In the genomic region with DNA sequence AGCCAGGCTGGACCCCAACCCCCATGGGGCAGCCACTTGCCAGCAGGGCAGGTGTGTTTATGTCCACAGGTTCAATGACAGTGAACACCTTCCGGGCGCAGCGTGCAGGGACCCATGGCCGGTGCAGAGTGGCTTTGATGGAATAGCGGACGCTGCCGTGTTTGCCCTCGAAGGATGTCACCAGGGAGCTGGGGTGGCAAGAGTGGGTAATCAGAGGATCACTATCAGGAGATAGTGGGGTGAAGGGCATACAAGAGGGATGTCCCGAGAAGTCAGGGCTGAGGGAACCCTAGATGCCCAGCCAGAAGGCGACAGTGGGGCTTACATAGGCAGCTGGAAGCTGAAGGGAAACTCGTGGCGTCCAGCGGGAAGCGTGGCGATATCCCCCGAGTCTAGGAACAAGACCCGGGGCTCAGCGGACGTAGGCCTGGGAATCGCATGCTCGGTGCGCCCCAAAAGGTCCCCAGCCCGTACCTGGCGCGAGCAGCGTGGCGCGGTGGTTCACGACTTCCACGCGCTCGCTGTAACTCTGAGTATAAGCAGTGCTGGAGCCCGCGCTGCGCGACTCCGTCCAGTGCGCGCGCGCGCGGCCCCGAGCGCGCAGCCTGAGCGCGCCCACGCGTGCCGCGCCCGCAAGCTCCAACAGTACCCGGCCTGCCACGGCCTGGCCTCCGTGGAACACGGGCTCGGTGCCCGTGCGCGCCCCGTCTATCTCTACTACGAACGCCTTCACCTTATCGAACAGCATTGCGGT, we compare ENCODE assay signal across 8 mouse cellular contexts. TPM values are rescaled to one million over a fixed set of nuclear protein-coding genes. Genes with fewer than 3 reads are reported as not detected.
A peak's percentile ranks its signal among the peaks of the same experiment; 100 is the strongest.
DNase-seq lines count a peak whose midpoint lies in the region; ATAC-seq and TF ChIP-seq lines count a peak whose summit lies in the region.

No protein-coding gene starts in this region.

- H3K27me3 ChIP-seq in thymus, adult 2 months (ENCODE audit: control insufficient read depth, insufficient read depth, low read length), result no peaks in the 10 kb centered on the region
- peaks cover 8% of the 10 kb centered on the region; the same call in 1 of the 2 replicates for H3K27me3 ChIP-seq in heart, embryonic 15.5 days
- no peaks in the 10 kb centered on the region for H3K27me3 ChIP-seq in liver, embryonic 15.5 days
- no peaks in the 10 kb centered on the region for H3K27me3 ChIP-seq in stomach, embryonic 14.5 days (ENCODE audit: control insufficient read depth, insufficient read depth, low read length)

- peak overlapping the region; percentile 83 for H3K27ac ChIP-seq in thymus, adult 2 months (ENCODE audit: control insufficient read depth, insufficient read depth, low read length)
- peak overlapping the region; percentile 85 for H3K27ac ChIP-seq in heart, embryonic 15.5 days
- peak overlapping the region; percentile 98 for H3K27ac ChIP-seq in liver, embryonic 15.5 days (replicated peaks)
- peak overlapping the region; percentile 88; the same call in 1 of the 2 replicates for H3K27ac ChIP-seq in stomach, embryonic 14.5 days (ENCODE audit: low read length)

- TF ChIP-seq POLR2A in thymus, adult 2 months (IDR thresholded peaks at IDR 0.05; ENCODE audit: control insufficient read depth, extremely low read depth, insufficient read depth, low read length, poor library complexity), result no peak

- ATAC-seq in heart, embryonic 15.5 days (replicated peaks; ENCODE audit: insufficient number of reproducible peaks, insufficient read depth, low FRiP score, low read depth), result peak; percentile 11
- ATAC-seq in liver, embryonic 15.5 days (ENCODE audit: insufficient read depth), result peak; percentile 35
- ATAC-seq in stomach, embryonic 14.5 days (ENCODE audit: insufficient number of reproducible peaks, insufficient read depth, low FRiP score, low read depth), result peak; percentile 10

- H3K4me3 ChIP-seq in thymus, adult 2 months (ENCODE audit: control insufficient read depth, insufficient read depth, low read length), result peak overlapping the region; percentile 73
- H3K4me3 ChIP-seq in heart, embryonic 15.5 days, result peak overlapping the region; percentile 63
- H3K4me3 ChIP-seq in liver, embryonic 15.5 days (replicated peaks), result peak overlapping the region; percentile 84
- peak overlapping the region; percentile 51 for H3K4me3 ChIP-seq in stomach, embryonic 14.5 days (ENCODE audit: low read depth, low read length)

- intact Hi-C loops in left cerebral cortex, postnatal 4 days (cut with DNase I), result no loop called here

- no peaks in the 10 kb centered on the region for H3K9me3 ChIP-seq in heart, embryonic 15.5 days (replicated peaks)
- H3K9me3 ChIP-seq in liver, embryonic 15.5 days (replicated peaks), result no peaks in the 10 kb centered on the region
- H3K9me3 ChIP-seq in stomach, embryonic 14.5 days (ENCODE audit: control insufficient read depth, low read depth, low read length), result no peaks in the 10 kb centered on the region

- peaks cover 17% of the 10 kb centered on the region for H3K4me1 ChIP-seq in thymus, adult 2 months (replicated peaks; ENCODE audit: control insufficient read depth, insufficient read depth, low read length)
- peaks cover 15% of the 10 kb centered on the region for H3K4me1 ChIP-seq in heart, embryonic 15.5 days (replicated peaks)
- peaks cover 90% of the 10 kb centered on the region for H3K4me1 ChIP-seq in liver, embryonic 15.5 days (replicated peaks)
- H3K4me1 ChIP-seq in stomach, embryonic 14.5 days (ENCODE audit: control insufficient read depth, insufficient read depth, low read length), result peaks cover 5% of the 10 kb centered on the region; the same call in 1 of the 2 replicates

- H3K9ac ChIP-seq in heart, embryonic 15.5 days, result peak overlapping the region; percentile 84
- H3K9ac ChIP-seq in liver, embryonic 15.5 days, result peak overlapping the region; percentile 92
- H3K9ac ChIP-seq in stomach, embryonic 14.5 days (replicated peaks; ENCODE audit: low read depth, low read length), result peak overlapping the region; percentile 69

- H3K4me2 ChIP-seq in heart, embryonic 15.5 days, result peak overlapping the region; percentile 93
- peak overlapping the region; percentile 91 for H3K4me2 ChIP-seq in liver, embryonic 15.5 days
- peak overlapping the region; percentile 66 for H3K4me2 ChIP-seq in stomach, embryonic 14.5 days (replicated peaks; ENCODE audit: low read depth, low read length)

- H3K36me3 ChIP-seq in thymus, adult 2 months (ENCODE audit: control insufficient read depth, insufficient read depth, low read length), result no peaks in the 10 kb centered on the region
- H3K36me3 ChIP-seq in heart, embryonic 15.5 days, result no peaks in the 10 kb centered on the region
- peaks cover 37% of the 10 kb centered on the region for H3K36me3 ChIP-seq in liver, embryonic 15.5 days (replicated peaks)
- H3K36me3 ChIP-seq in stomach, embryonic 14.5 days (ENCODE audit: control insufficient read depth, insufficient read depth, low read length), result no peaks in the 10 kb centered on the region; the same call in 1 of the 2 replicates

- TF ChIP-seq CTCF in thymus, adult 2 months (IDR thresholded peaks at IDR 0.05; ENCODE audit: borderline replicate concordance, control insufficient read depth, extremely low read depth, insufficient read depth, low read length, poor library complexity), result no peak; the same call in 1 of the 2 replicates

- WGBS in thymus, adult 2 months, result 2% methylated on average over 66 of the region's 66 CpGs
- 3% methylated on average over 66 of the region's 66 CpGs for WGBS in heart, embryonic 15.5 days
- 3% methylated on average over 65 of the region's 66 CpGs for WGBS in liver, embryonic 15.5 days (ENCODE audit: insufficient replicate concordance)
- WGBS in stomach, embryonic 14.5 days, result 1% methylated on average over 66 of the region's 66 CpGs

- peak; percentile 42 to 80 for DNase-seq in cerebellum, adult 18-20 months
- DNase-seq in cerebellum, postnatal 4 days (ENCODE audit: low spot score in 2 of 2), result no peak
- no peak for DNase-seq in thymus, adult 2 months
- DNase-seq in thymus, postnatal 4 days, result no peak
- DNase-seq in left cerebral cortex, postnatal 4 days, result no peak

RNA-seq across cellular contexts. Expression of gene Arrdc2, which starts 0.7 kb away (rescaled TPM):
- polyA plus RNA-seq in thymus, adult 2 months (2012; rRNA removed), result 75.4 and 77.4 TPM in 2 replicates
- 2.8 and 4.0 TPM in 2 replicates for polyA plus RNA-seq in heart, embryonic 15.5 days (2015; fragmentation: Nextera tagmentation; extraction: Ambion mirVana)
- polyA plus RNA-seq in liver, embryonic 15.5 days (2015; fragmentation: Nextera tagmentation; extraction: Ambion mirVana), result 12.6 and 15.2 TPM in 2 replicates
- polyA plus RNA-seq in stomach, embryonic 14.5 days (2014; fragmentation: Nextera tagmentation; extraction: Ambion mirVana), result 5.8 and 8.7 TPM in 2 replicates
- total RNA-seq in left cerebral cortex, postnatal 4 days (2021), result 10 to 100 TPM; 13.0 to 14.9 TPM

RNA-seq across cellular contexts. Expression of gene Kcnn1, which starts 24.2 kb away (rescaled TPM):
- polyA plus RNA-seq in thymus, adult 2 months (2012; rRNA removed), result 4.2 and 6.4 TPM in 2 replicates
- 2.8 and 3.8 TPM in 2 replicates for polyA plus RNA-seq in heart, embryonic 15.5 days (2015; fragmentation: Nextera tagmentation; extraction: Ambion mirVana)
- 0.25 and 0.38 TPM in 2 replicates for polyA plus RNA-seq in liver, embryonic 15.5 days (2015; fragmentation: Nextera tagmentation; extraction: Ambion mirVana)
- polyA plus RNA-seq in stomach, embryonic 14.5 days (2014; fragmentation: Nextera tagmentation; extraction: Ambion mirVana), result 1.6 and 2.1 TPM in 2 replicates
- 10 to 100 TPM; 29.6 to 48.2 TPM for total RNA-seq in left cerebral cortex, postnatal 4 days (2021)

RNA-seq across cellular contexts. Expression of gene Il12rb1, which starts 30.6 kb away (rescaled TPM):
- 48.6 and 53.4 TPM in 2 replicates for polyA plus RNA-seq in thymus, adult 2 months (2012; rRNA removed)
- 0.15 and 0.53 TPM in 2 replicates for polyA plus RNA-seq in heart, embryonic 15.5 days (2015; fragmentation: Nextera tagmentation; extraction: Ambion mirVana)
- polyA plus RNA-seq in liver, embryonic 15.5 days (2015; fragmentation: Nextera tagmentation; extraction: Ambion mirVana), result 0.22 TPM in 2 replicates
- polyA plus RNA-seq in stomach, embryonic 14.5 days (2014; fragmentation: Nextera tagmentation; extraction: Ambion mirVana), result 0.59 TPM in 1 of 2 replicates, not detected in the other
- total RNA-seq in left cerebral cortex, postnatal 4 days (2021), result under 1 TPM; 0.20 to 0.22 TPM

RNA-seq across cellular contexts. Expression of gene Mast3, which starts 34.0 kb away (rescaled TPM):
- 615 and 696 TPM in 2 replicates for polyA plus RNA-seq in thymus, adult 2 months (2012; rRNA removed)
- 5.0 and 11.1 TPM in 2 replicates for polyA plus RNA-seq in heart, embryonic 15.5 days (2015; fragmentation: Nextera tagmentation; extraction: Ambion mirVana)
- polyA plus RNA-seq in liver, embryonic 15.5 days (2015; fragmentation: Nextera tagmentation; extraction: Ambion mirVana), result 6.7 and 8.2 TPM in 2 replicates
- 10.7 and 13.2 TPM in 2 replicates for polyA plus RNA-seq in stomach, embryonic 14.5 days (2014; fragmentation: Nextera tagmentation; extraction: Ambion mirVana)
- 10 to 100 TPM; 78.2 to 86.3 TPM for total RNA-seq in left cerebral cortex, postnatal 4 days (2021)

RNA-seq across cellular contexts. Expression of gene Ccdc124, which starts 34.9 kb away (rescaled TPM):
- polyA plus RNA-seq in thymus, adult 2 months (2012; rRNA removed), result 51.8 and 53.4 TPM in 2 replicates
- 79.7 and 84.1 TPM in 2 replicates for polyA plus RNA-seq in heart, embryonic 15.5 days (2015; fragmentation: Nextera tagmentation; extraction: Ambion mirVana)
- 48.1 and 51.2 TPM in 2 replicates for polyA plus RNA-seq in liver, embryonic 15.5 days (2015; fragmentation: Nextera tagmentation; extraction: Ambion mirVana)
- polyA plus RNA-seq in stomach, embryonic 14.5 days (2014; fragmentation: Nextera tagmentation; extraction: Ambion mirVana), result 92.1 and 102 TPM in 2 replicates
- 10 to 100 TPM; 86.2 to 89.3 TPM for total RNA-seq in left cerebral cortex, postnatal 4 days (2021)

Comparison
In these comparisons a context has a peak if more than half of its experiments do, and no peak if none do; other contexts are left out.
1. DNase-seq: peak in cerebellum, adult 18-20 months (2 of 2); none in cerebellum, postnatal 4 days (0 of 2), thymus, adult 2 months (single experiment), thymus, postnatal 4 days (single experiment) and left cerebral cortex, postnatal 4 days (single experiment).
2. RNA of gene Il12rb1, which starts 30.6 kb away (polyA plus RNA-seq): 48.6 to 53.4 TPM in thymus, adult 2 months; 0.22 TPM in liver, embryonic 15.5 days, 0.15 to 0.53 TPM in heart, embryonic 15.5 days and 0.59 TPM in stomach, embryonic 14.5 days; every median in the first group is over 10 times any median in the second.
3. Peak in every context shown above with its lines, with median percentiles within 50 percentile points of each other: H3K27ac ChIP-seq, H3K4me3 ChIP-seq, ATAC-seq, H3K4me2 ChIP-seq and H3K9ac ChIP-seq.